Mouse (Mus musculus): Measurements from ENCODE around the gene Zfp54. TPM values are rescaled to one million over a fixed set of nuclear protein-coding genes. Genes with fewer than 3 reads are reported as not detected.

Zfp54 gene
- polyA plus RNA-seq (2017; shearing (Covaris generic)): 10 to 100 TPM in 1 of 2 experiments, 1 to 10 TPM in 1; 8.1 to 12.3 TPM

GRCm38 (mm10) chr17:21422664-21423599 is at the start of gene Zfp54:
Gene Zfp54 (plus strand): TSS chr17:21423227.

DNA sequence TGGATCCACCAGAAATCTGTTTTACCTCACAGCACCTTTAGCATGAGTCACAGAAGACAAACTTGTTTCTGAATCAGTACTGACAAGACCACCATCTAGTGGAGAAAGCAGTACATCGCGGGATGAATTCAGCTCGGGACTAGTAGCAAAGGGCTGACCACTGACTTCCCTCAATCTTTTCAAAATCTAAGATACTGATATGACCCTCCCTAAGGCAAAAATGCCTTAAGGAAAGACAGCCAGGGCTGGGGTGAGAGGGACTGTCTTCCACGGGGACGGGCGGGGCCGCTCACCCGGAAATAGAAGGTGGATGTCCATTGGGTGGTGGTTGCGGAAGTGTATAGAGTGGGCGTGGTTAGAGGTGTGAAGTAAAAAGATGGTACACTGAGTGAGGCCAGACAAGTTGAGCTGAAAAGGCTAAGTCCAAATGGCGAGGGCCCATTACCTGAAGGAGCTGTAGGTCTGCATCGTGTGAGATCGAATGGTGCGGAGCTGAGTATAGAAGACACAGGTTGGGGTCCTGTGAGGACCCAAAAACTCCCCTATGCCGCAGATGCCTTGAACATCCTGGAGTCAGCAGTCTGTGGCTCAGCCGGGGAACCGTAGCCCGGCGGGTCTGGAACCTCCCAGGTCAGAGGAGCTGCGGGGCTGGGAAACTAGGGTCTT is 39.5 kb upstream of the Zfp54 start, which contains the start of gene Zfp677:
Gene Zfp677 (plus strand): TSS at position 358 of the 666 bp plus-strand sequence.

DNA sequence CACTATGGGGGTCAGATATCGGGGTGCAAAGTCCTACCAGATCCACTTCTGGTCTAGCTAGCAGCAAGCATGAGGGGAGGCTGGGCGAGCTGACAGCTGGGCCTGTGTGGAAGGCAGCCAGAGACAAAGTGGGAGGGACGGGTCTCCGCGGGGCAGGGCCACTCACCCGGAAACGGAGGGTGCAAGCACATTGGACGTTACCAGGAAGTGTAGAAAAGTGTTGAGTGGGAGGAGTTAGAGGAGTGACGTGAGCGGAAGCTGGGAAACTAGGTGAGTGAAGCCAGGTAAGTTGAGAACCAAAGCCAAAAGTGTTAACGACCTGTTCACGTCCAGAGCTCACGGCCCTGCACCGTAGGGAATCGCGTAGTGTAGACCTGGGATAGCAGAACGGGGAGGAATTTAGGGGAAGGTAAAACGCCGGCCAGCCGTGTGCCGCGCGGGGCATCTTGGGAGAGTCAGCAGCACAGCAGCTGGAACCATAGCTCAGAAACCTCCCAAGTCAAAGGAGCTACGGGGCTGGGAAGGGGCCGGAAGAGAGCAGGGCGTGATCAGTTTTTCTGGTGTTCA is 27.2 kb downstream of the Zfp54 start, which contains the start of gene Zfp51:
Gene Zfp51 (plus strand): TSS at position 237 of the 567 bp plus-strand sequence.

Other genes starting within 250 kb of the Zfp54 start
- under 1 TPM in 1 of 2 experiments, not detected in 1; 0.05 TPM for gene Vmn1r234, start 197.1 kb upstream of the Zfp54 start, polyA plus RNA-seq (2017; shearing (Covaris generic))
- gene Vmn1r235, start 166.8 kb upstream of the Zfp54 start, polyA plus RNA-seq (2017; shearing (Covaris generic)): not detected
- not detected for gene Vmn1r236, start 140.3 kb upstream of the Zfp54 start, polyA plus RNA-seq (2017; shearing (Covaris generic))
- gene Vmn1r237, start 111.4 kb upstream of the Zfp54 start, polyA plus RNA-seq (2017; shearing (Covaris generic)): not detected
- 10 to 100 TPM; 12.1 to 22.2 TPM for gene Zfp677, start 39.5 kb upstream of the Zfp54 start, polyA plus RNA-seq (2017; shearing (Covaris generic))
- 10 to 100 TPM; 31.9 to 34.3 TPM for gene Zfp51, start 27.1 kb downstream of the Zfp54 start, polyA plus RNA-seq (2017; shearing (Covaris generic))
- gene Zfp53, start 65.8 kb downstream of the Zfp54 start, polyA plus RNA-seq (2017; shearing (Covaris generic)): 10 to 100 TPM; 61.3 to 66.0 TPM
- 10 to 100 TPM; 14.6 to 24.7 TPM for gene Zfp52, start 112.3 kb downstream of the Zfp54 start, polyA plus RNA-seq (2017; shearing (Covaris generic))
- 1 to 10 TPM; 2.8 to 5.3 TPM for gene Zfp948, start 143.8 kb downstream of the Zfp54 start, polyA plus RNA-seq (2017; shearing (Covaris generic))
- 10 to 100 TPM in 1 of 2 experiments, 1 to 10 TPM in 1; 5.0 to 11.2 TPM for gene Zfp983, start 227.4 kb downstream of the Zfp54 start, polyA plus RNA-seq (2017; shearing (Covaris generic))

Measured in activated CD4-positive, CD25-positive, alpha-beta regulatory T cell (primary cell).